9 mouse cellular contexts compared by ENCODE assay signal in genomic region chr5:113799691-113800090, GRCm38 (mm10). TPM values are rescaled to one million over a fixed set of nuclear protein-coding genes. Genes with fewer than 3 reads are reported as not detected.
A peak's percentile ranks its signal among the peaks of the same experiment; 100 is the strongest.
DNase-seq lines count a peak whose midpoint lies in the region; ATAC-seq lines count a peak whose summit lies in the region.
"Had no signal": no experiment of that assay in that cellular context is flagged by ENCODE, and none has a peak within 500 bp of the region (broad histone marks: within the 10 kb centered on the region; RNA-seq: fewer than 3 reads in every experiment).

No protein-coding gene starts in this region.

- 47% methylated on average over 5 of the region's 5 CpGs for WGBS in heart, embryonic 14.5 days
- WGBS in embryonic facial prominence, embryonic 13.5 days, result 11% methylated on average over 5 of the region's 5 CpGs
- WGBS in liver, embryonic 11.5 days, result 56% methylated on average over 5 of the region's 5 CpGs

- DNase-seq in heart, postnatal 10 days, result no peak
- peak; percentile 52 for DNase-seq in 3T3-L1 (ENCODE audit: low read depth, low spot score)
- DNase-seq in liver, embryonic 11.5 days (ENCODE audit: low spot score), result no peak
- DNase-seq in thymus, adult 18-20 months, result no peak
- DNase-seq in layer of hippocampus, postnatal 36 days, result no peak
- no peak for DNase-seq in gastrocnemius, postnatal 4 days (ENCODE audit: low spot score in 2 of 2)
- DNase-seq: right cerebral cortex, adult 18-20 months had no signal

- no peaks in the 10 kb centered on the region; the same call in 1 of the 2 replicates for H3K27me3 ChIP-seq in heart, embryonic 14.5 days (ENCODE audit: control insufficient read depth, insufficient read depth, low read length)
- H3K27me3 ChIP-seq in embryonic facial prominence, embryonic 13.5 days, result no peaks in the 10 kb centered on the region
- no peaks in the 10 kb centered on the region; the same call in 1 of the 2 replicates for H3K27me3 ChIP-seq in liver, embryonic 11.5 days (replicated peaks; ENCODE audit: control insufficient read depth, insufficient read depth, low read length)

- H3K36me3 ChIP-seq in heart, embryonic 14.5 days (ENCODE audit: control insufficient read depth, insufficient read depth, low read length), result no peaks in the 10 kb centered on the region
- peaks cover 13% of the 10 kb centered on the region for H3K36me3 ChIP-seq in embryonic facial prominence, embryonic 13.5 days
- no peaks in the 10 kb centered on the region for H3K36me3 ChIP-seq in liver, embryonic 11.5 days (ENCODE audit: control insufficient read depth, insufficient read depth, low read length)

- H3K9ac ChIP-seq in heart, embryonic 14.5 days (ENCODE audit: low read length), result peak overlapping the region; percentile 6; the same call in 1 of the 2 replicates
- peak overlapping the region; percentile 76 for H3K9ac ChIP-seq in embryonic facial prominence, embryonic 13.5 days
- no peak overlapping the region for H3K9ac ChIP-seq in liver, embryonic 11.5 days (ENCODE audit: low read depth, low read length)

- no peaks in the 10 kb centered on the region for H3K9me3 ChIP-seq in heart, embryonic 14.5 days (ENCODE audit: control insufficient read depth, low read length)
- no peaks in the 10 kb centered on the region for H3K9me3 ChIP-seq in embryonic facial prominence, embryonic 13.5 days
- no peaks in the 10 kb centered on the region for H3K9me3 ChIP-seq in liver, embryonic 11.5 days (ENCODE audit: control insufficient read depth, low read length)

- peak overlapping the region; percentile 46 for H3K4me2 ChIP-seq in heart, embryonic 14.5 days (ENCODE audit: low read length)
- peak overlapping the region; percentile 72 for H3K4me2 ChIP-seq in embryonic facial prominence, embryonic 13.5 days
- H3K4me2 ChIP-seq in liver, embryonic 11.5 days, result peak overlapping the region; percentile 57

- intact Hi-C loops in heart, postnatal 10 days (cut with DNase I), result no loop called here

- H3K4me3 ChIP-seq in heart, embryonic 14.5 days (ENCODE audit: control insufficient read depth in 1 of 2, insufficient read depth in 1 of 2, low read depth in 1 of 2, low read length in 2 of 2), result peak overlapping the region; percentile 7 to 43; a peak in 3 of 4 replicates
- peak overlapping the region; percentile 60 for H3K4me3 ChIP-seq in embryonic facial prominence, embryonic 13.5 days
- H3K4me3 ChIP-seq in liver, embryonic 11.5 days (ENCODE audit: low read depth, low read length), result peak overlapping the region; percentile 42

- ATAC-seq in heart, embryonic 14.5 days (ENCODE audit: insufficient number of reproducible peaks, insufficient read depth, low FRiP score, low read depth), result no peak
- ATAC-seq in embryonic facial prominence, embryonic 13.5 days (ENCODE audit: insufficient number of reproducible peaks, insufficient read depth, low FRiP score, low TSS enrichment, low read depth), result no peak
- no peak for ATAC-seq in liver, embryonic 11.5 days (replicated peaks; ENCODE audit: low FRiP score)

- H3K27ac ChIP-seq in heart, embryonic 14.5 days (replicated peaks in 1 of 2; ENCODE audit: control insufficient read depth in 1 of 2, insufficient read depth in 1 of 2, low read depth in 2 of 2, low read length in 2 of 2), result peak overlapping the region in 1 of 2 experiments; percentile 54; a peak in 1 of 4 replicates
- H3K27ac ChIP-seq in embryonic facial prominence, embryonic 13.5 days, result peak overlapping the region; percentile 94
- H3K27ac ChIP-seq in liver, embryonic 11.5 days (ENCODE audit: low read depth, low read length), result no peak overlapping the region; the same call in 1 of the 2 replicates

- H3K4me1 ChIP-seq in heart, embryonic 14.5 days (ENCODE audit: control insufficient read depth in 2 of 2, insufficient read depth in 2 of 2, low read length in 2 of 2), result peaks cover 0 to 10% of the 10 kb centered on the region in 2 experiments; a peak in 3 of 4 replicates
- H3K4me1 ChIP-seq in embryonic facial prominence, embryonic 13.5 days, result peaks cover 74% of the 10 kb centered on the region
- peaks cover 23% of the 10 kb centered on the region for H3K4me1 ChIP-seq in liver, embryonic 11.5 days (replicated peaks; ENCODE audit: control insufficient read depth, insufficient read depth, low read length)

RNA-seq across cellular contexts. Expression of gene Tmem119, which starts 0.6 kb away (rescaled TPM):
- polyA plus RNA-seq in heart, embryonic 14.5 days (2014; fragmentation: Nextera tagmentation; extraction: Ambion mirVana), result 6.1 and 7.8 TPM in 2 replicates
- 10 to 100 TPM; 14.6 to 18.5 TPM for total RNA-seq in heart, postnatal 10 days (2021)
- 109 and 141 TPM in 2 replicates for polyA plus RNA-seq in embryonic facial prominence, embryonic 13.5 days (2015; fragmentation: Nextera tagmentation; extraction: Ambion mirVana)
- polyA plus RNA-seq in liver, embryonic 11.5 days (2014; fragmentation: Nextera tagmentation; extraction: Ambion mirVana), result 15.6 and 16.9 TPM in 2 replicates
- total RNA-seq in layer of hippocampus, postnatal 36 days (2021), result 10 to 100 TPM; 22.0 to 25.7 TPM
- total RNA-seq in gastrocnemius, postnatal 4 days (2021), result 10 to 100 TPM; 30.8 to 34.9 TPM

RNA-seq across cellular contexts. Expression of gene Iscu, which starts 27.1 kb away (rescaled TPM):
- 128 and 132 TPM in 2 replicates for polyA plus RNA-seq in heart, embryonic 14.5 days (2014; fragmentation: Nextera tagmentation; extraction: Ambion mirVana)
- total RNA-seq in heart, postnatal 10 days (2021), result 100 to 1,000 TPM; 122 to 123 TPM
- polyA plus RNA-seq in embryonic facial prominence, embryonic 13.5 days (2015; fragmentation: Nextera tagmentation; extraction: Ambion mirVana), result 101 and 106 TPM in 2 replicates
- 109 and 117 TPM in 2 replicates for polyA plus RNA-seq in liver, embryonic 11.5 days (2014; fragmentation: Nextera tagmentation; extraction: Ambion mirVana)
- 100 to 1,000 TPM; 110 to 126 TPM for total RNA-seq in layer of hippocampus, postnatal 36 days (2021)
- total RNA-seq in gastrocnemius, postnatal 4 days (2021), result 10 to 100 TPM; 69.5 to 70.2 TPM

RNA-seq across cellular contexts. Expression of gene Sart3, which starts 27.4 kb away (rescaled TPM):
- polyA plus RNA-seq in heart, embryonic 14.5 days (2014; fragmentation: Nextera tagmentation; extraction: Ambion mirVana), result 25.9 and 27.7 TPM in 2 replicates
- 10 to 100 TPM; 19.6 to 20.5 TPM for total RNA-seq in heart, postnatal 10 days (2021)
- 63.6 and 65.7 TPM in 2 replicates for polyA plus RNA-seq in embryonic facial prominence, embryonic 13.5 days (2015; fragmentation: Nextera tagmentation; extraction: Ambion mirVana)
- polyA plus RNA-seq in liver, embryonic 11.5 days (2014; fragmentation: Nextera tagmentation; extraction: Ambion mirVana), result 52.0 and 54.4 TPM in 2 replicates
- total RNA-seq in layer of hippocampus, postnatal 36 days (2021), result 10 to 100 TPM; 51.2 to 56.8 TPM
- total RNA-seq in gastrocnemius, postnatal 4 days (2021), result 10 to 100 TPM; 18.9 to 21.9 TPM

RNA-seq across cellular contexts. Expression of gene Selplg, which starts 32.8 kb away (rescaled TPM):
- polyA plus RNA-seq in heart, embryonic 14.5 days (2014; fragmentation: Nextera tagmentation; extraction: Ambion mirVana), result 2.3 and 3.1 TPM in 2 replicates
- total RNA-seq in heart, postnatal 10 days (2021), result 1 to 10 TPM; 2.0 to 2.1 TPM
- polyA plus RNA-seq in embryonic facial prominence, embryonic 13.5 days (2015; fragmentation: Nextera tagmentation; extraction: Ambion mirVana), result 2.2 and 2.3 TPM in 2 replicates
- polyA plus RNA-seq in liver, embryonic 11.5 days (2014; fragmentation: Nextera tagmentation; extraction: Ambion mirVana), result 17.1 and 17.8 TPM in 2 replicates
- 10 to 100 TPM; 30.2 to 30.3 TPM for total RNA-seq in layer of hippocampus, postnatal 36 days (2021)
- 1 to 10 TPM; 3.0 to 3.1 TPM for total RNA-seq in gastrocnemius, postnatal 4 days (2021)
